Mouse (Mus musculus) left cerebral cortex, postnatal 14 days (tissue): Measurements from ENCODE around the gene Synpr. TPM values are rescaled to one million over a fixed set of nuclear protein-coding genes. Genes with fewer than 3 reads are reported as not detected.

Source experiments
- DNase-seq, 2 experiments: peaks; one replicate each; pipeline ENCODE4 v3.0.0; 2021 to 2022; ENCODE audit warnings: low spot score in 2 of 2, mixed read lengths in 1 of 2
- intact Hi-C: fragments of 180-260 bp; cut with DNase I; formaldehyde crosslinking; loops from one replicate; pipeline ENCODE4 v1.15.1; 2025
- total RNA-seq, 2 experiments: library from RNA; stranded (reverse); gene quantifications; 2 replicates each; pipeline ENCODE4 v1.2.3; 2021

Gene Synpr
- total RNA-seq, 2 experiments from 2014 or later = 129 to 151 TPM

GRCm38 (mm10) chr14:13651039-13651438 lies 366.5 kb downstream of the Synpr start:
- intact Hi-C loops = no loop called here
- DNase-seq = no peak

GRCm38 (mm10) chr14:13651541-13652298 lies 367.1 kb downstream of the Synpr start:
- intact Hi-C loops = no loop called here
- DNase-seq = peak; percentile 4 to 13
